Mouse (Mus musculus): ENCODE data around the gene Kirrel.

DNA sequence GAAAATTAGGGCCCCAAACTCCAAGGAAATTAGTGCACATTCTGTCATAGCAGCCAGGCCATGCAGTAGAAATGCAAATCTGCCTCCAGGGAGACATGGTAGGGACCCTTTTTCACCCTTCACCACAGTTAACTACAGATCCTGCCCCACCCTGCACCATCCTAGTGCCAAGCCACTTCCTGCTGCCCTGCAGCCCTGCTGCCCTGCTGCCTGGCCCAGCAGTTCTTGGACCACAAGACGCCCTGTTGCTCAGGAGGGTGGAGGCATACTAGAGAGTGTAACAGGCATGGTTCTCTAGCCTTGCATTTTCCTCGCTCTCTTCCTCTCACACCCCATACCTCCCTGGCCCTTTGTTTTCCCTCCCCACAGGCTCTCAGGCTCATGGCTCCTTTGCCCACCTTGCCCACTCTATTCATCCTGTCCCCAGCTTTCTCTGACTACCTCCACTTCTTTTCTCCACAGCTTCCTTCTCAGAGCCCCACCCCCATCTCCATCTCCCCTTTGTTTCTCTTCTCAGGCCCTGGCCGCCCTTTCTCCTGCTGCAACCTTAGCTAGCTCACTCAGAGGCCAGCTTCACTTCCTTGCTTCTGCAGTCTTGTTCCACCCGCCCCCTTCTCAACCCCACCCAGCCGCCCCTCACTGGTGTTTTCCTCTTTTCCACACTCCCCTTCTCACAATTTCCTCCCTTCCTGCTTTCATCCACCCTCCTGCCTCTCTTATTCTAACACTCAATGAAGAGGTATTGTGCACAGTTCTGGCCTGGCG lies 29.9 kb downstream of the Kirrel start:
- TF ChIP-seq CTCF (IDR thresholded peaks at IDR 0.05; ENCODE audit: borderline replicate concordance, extremely low read depth, insufficient read depth, insufficient read length) (no peak), POLR2A (IDR thresholded peaks at IDR 0.05; ENCODE audit: borderline replicate concordance, extremely low read depth, insufficient read depth, insufficient read length, poor library complexity, severe bottlenecking) (no peak)
